ENCODE assay signal across 8 mouse cellular contexts in the genomic region with DNA sequence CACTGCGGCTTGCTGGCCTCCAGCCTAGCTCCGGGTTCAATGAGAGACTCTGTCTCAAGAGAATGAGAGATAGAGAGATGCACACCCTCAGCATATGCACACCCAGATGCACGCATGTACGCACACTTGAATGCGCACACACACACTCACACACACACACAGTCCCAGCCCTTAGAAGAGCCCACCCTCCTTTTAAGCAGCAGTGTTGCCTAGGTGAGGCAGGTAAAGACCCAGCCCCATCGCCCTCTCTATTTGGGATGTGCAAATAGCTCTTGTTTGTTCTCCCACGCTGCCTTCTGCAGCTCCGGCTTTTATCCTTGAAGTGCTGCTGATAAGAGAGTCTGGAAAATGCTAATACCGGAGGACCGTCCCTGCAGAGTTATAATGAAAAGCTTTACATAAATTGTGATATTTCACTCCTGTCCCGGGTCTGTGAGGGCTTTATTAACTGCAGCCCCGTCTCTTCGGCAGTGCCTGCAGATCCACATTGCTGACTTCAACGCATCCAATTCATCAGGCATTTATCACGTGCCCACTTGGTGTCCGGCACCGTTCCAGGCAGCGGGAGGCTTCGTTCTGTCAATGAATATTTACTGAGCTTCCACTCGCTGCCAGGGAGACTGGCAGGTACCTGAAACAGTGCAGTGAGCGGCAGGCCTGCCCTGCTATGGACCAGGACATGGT.
A peak's percentile ranks its signal among the peaks of the same experiment; 100 is the strongest.
DNase-seq lines count a peak whose midpoint lies in the region; ATAC-seq lines count a peak whose summit lies in the region.

No protein-coding gene starts in this region.

- 70% methylated on average over 21 of the region's 21 CpGs for WGBS in kidney, embryonic 15.5 days
- 25% methylated on average over 21 of the region's 21 CpGs for WGBS in midbrain, embryonic 16.5 days

- ATAC-seq in kidney, embryonic 15.5 days (replicated peaks; ENCODE audit: low FRiP score), result no peak
- peak; percentile 66 for ATAC-seq in midbrain, embryonic 16.5 days
- ATAC-seq in monocyte, adult 5-6 weeks (replicated peaks; ENCODE audit: insufficient number of reproducible peaks, low FRiP score, low TSS enrichment, poor library complexity, severe bottlenecking), result no peak

- peak; percentile 57 for DNase-seq in adrenal gland, postnatal 10 days
- no peak for DNase-seq in adrenal gland, adult 8-10 months
- DNase-seq in kidney, adult 8-10 months, result peak; percentile 75 to 86
- DNase-seq in kidney, postnatal 14 days, result peak; percentile 49
- DNase-seq in gastrocnemius, postnatal 14 days, result no peak

- H3K9me3 ChIP-seq in kidney, embryonic 15.5 days (replicated peaks), result no peaks in the 10 kb centered on the region
- H3K9me3 ChIP-seq in midbrain, embryonic 16.5 days (replicated peaks; ENCODE audit: control insufficient read depth, low read length, poor library complexity, severe bottlenecking), result no peaks in the 10 kb centered on the region

- H3K4me2 ChIP-seq in kidney, embryonic 15.5 days, result no peak overlapping the region
- H3K4me2 ChIP-seq in midbrain, embryonic 16.5 days (ENCODE audit: low read length), result peak overlapping the region; percentile 28

- no peaks in the 10 kb centered on the region for H3K27me3 ChIP-seq in kidney, embryonic 15.5 days
- no peaks in the 10 kb centered on the region for H3K27me3 ChIP-seq in midbrain, embryonic 16.5 days (ENCODE audit: control insufficient read depth, insufficient read depth, low read depth, low read length)

- H3K9ac ChIP-seq in kidney, embryonic 15.5 days, result no peak overlapping the region
- no peak overlapping the region for H3K9ac ChIP-seq in midbrain, embryonic 16.5 days (ENCODE audit: low read depth, low read length)

- no peak overlapping the region for H3K4me3 ChIP-seq in kidney, embryonic 15.5 days (replicated peaks)
- no peak overlapping the region for H3K4me3 ChIP-seq in midbrain, embryonic 16.5 days (ENCODE audit: low read depth, low read length)

- peaks cover 11% of the 10 kb centered on the region; the same call in 1 of the 2 replicates for H3K4me1 ChIP-seq in kidney, embryonic 15.5 days
- H3K4me1 ChIP-seq in midbrain, embryonic 16.5 days (ENCODE audit: control insufficient read depth, insufficient read depth, low read length), result peaks cover 23% of the 10 kb centered on the region

- H3K36me3 ChIP-seq in kidney, embryonic 15.5 days, result no peaks in the 10 kb centered on the region
- no peaks in the 10 kb centered on the region for H3K36me3 ChIP-seq in midbrain, embryonic 16.5 days (ENCODE audit: control insufficient read depth, insufficient read depth, low read length)

- no peak overlapping the region for H3K27ac ChIP-seq in kidney, embryonic 15.5 days
- peak overlapping the region; percentile 73 for H3K27ac ChIP-seq in midbrain, embryonic 16.5 days (ENCODE audit: low read length)

- intact Hi-C loops in gastrocnemius, postnatal 14 days (cut with DNase I; ENCODE audit: low total_unique reads), result no loop called here

Comparison
In these comparisons a context has a peak if more than half of its experiments do, and no peak if none do; other contexts are left out.
1. DNase-seq: peak in adrenal gland, postnatal 10 days (single experiment), kidney, adult 8-10 months (2 of 2) and kidney, postnatal 14 days (single experiment); none in adrenal gland, adult 8-10 months (single experiment) and gastrocnemius, postnatal 14 days (single experiment).